Mouse (Mus musculus) stomach, postnatal 0 days (tissue): ENCODE measurements around the gene Tceanc.

Source experiments
- CTCF ChIP-seq: IDR thresholded peaks from 2 replicates; pipeline ENCODE4 v1.5.1; 2016; ENCODE audit warnings: antibody characterized with exemption, low read depth, mild to moderate bottlenecking, moderate library complexity
- EP300 ChIP-seq: optimal IDR thresholded peaks from 2 replicates; pipeline ENCODE3; 2016; ENCODE audit warnings: antibody characterized with exemption

DNA sequence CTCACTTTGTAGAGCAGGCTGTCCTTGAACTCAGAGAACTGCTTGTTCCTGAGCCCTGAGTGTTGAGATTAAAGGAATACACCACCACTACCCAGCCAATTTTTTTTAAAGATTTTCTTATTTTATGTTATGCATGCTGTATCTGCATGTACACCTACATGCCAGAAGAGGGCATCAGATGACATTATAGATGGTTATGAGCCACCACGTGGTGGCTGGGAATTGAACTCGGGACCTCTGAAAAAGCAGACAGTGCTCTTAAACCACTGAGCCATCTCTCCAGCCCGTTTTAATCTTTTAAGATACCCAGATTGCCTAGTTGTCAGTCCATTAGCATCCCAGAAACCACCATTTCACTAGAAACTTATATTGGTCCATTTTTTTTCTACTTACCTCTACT lies 64.0 kb downstream of the Tceanc start:
- TF ChIP-seq CTCF (no peak), EP300 (no peak)
